In genomic region chr19:7111309-7111708, GRCm38 (mm10) we compare ENCODE assay signal across 26 mouse cellular contexts. TPM values are rescaled to one million over a fixed set of nuclear protein-coding genes. Genes with fewer than 3 reads are reported as not detected.
DNase-seq lines count a peak whose midpoint lies in the region; ATAC-seq lines count a peak whose summit lies in the region.
"Had no signal": no experiment of that assay in that cellular context is flagged by ENCODE, and none has a peak within 500 bp of the region (broad histone marks: within the 10 kb centered on the region; RNA-seq: fewer than 3 reads in every experiment).

No protein-coding gene starts in this region.

- H3K9me3 ChIP-seq in forebrain, embryonic 10.5 days, result no peaks in the 10 kb centered on the region
- H3K9me3 ChIP-seq in forebrain, embryonic 11.5 days (ENCODE audit: control insufficient read depth, low read length), result no peaks in the 10 kb centered on the region
- no peaks in the 10 kb centered on the region for H3K9me3 ChIP-seq in kidney, embryonic 15.5 days (replicated peaks)
- no peaks in the 10 kb centered on the region for H3K9me3 ChIP-seq in neural tube, embryonic 13.5 days
- H3K9me3 ChIP-seq: embryonic facial prominence, embryonic 13.5 days; forebrain, embryonic 12.5 days; G1E; heart, embryonic 12.5 days; hindbrain, embryonic 15.5 days; limb, embryonic 13.5 days; lung, embryonic 15.5 days had no signal

- WGBS in forebrain, embryonic 10.5 days, result 88% methylated on average over 6 of the region's 6 CpGs
- WGBS in forebrain, embryonic 11.5 days, result 88% methylated on average over 6 of the region's 6 CpGs
- WGBS in kidney, embryonic 15.5 days, result 66% methylated on average over 6 of the region's 6 CpGs
- 88% methylated on average over 6 of the region's 6 CpGs for WGBS in neural tube, embryonic 13.5 days

- peaks cover 92% of the 10 kb centered on the region for H3K27me3 ChIP-seq in forebrain, embryonic 10.5 days (ENCODE audit: poor library complexity, severe bottlenecking)
- H3K27me3 ChIP-seq in forebrain, embryonic 11.5 days (ENCODE audit: control insufficient read depth, insufficient read depth, low read length), result no peaks in the 10 kb centered on the region
- peaks cover 61% of the 10 kb centered on the region for H3K27me3 ChIP-seq in kidney, embryonic 15.5 days
- peaks cover 47% of the 10 kb centered on the region for H3K27me3 ChIP-seq in neural tube, embryonic 13.5 days
- H3K27me3 ChIP-seq: heart, embryonic 12.5 days; hindbrain, embryonic 15.5 days; lung, embryonic 15.5 days had no signal

- peaks cover 95% of the 10 kb centered on the region for H3K4me1 ChIP-seq in forebrain, embryonic 10.5 days
- peaks cover 39% of the 10 kb centered on the region for H3K4me1 ChIP-seq in forebrain, embryonic 11.5 days (replicated peaks; ENCODE audit: control insufficient read depth, insufficient read depth, low read length)
- peaks cover 80% of the 10 kb centered on the region for H3K4me1 ChIP-seq in kidney, embryonic 15.5 days
- peaks cover 85% of the 10 kb centered on the region for H3K4me1 ChIP-seq in neural tube, embryonic 13.5 days (replicated peaks)

- no peak overlapping the region for H3K4me3 ChIP-seq in forebrain, embryonic 10.5 days
- no peak overlapping the region for H3K4me3 ChIP-seq in forebrain, embryonic 11.5 days (ENCODE audit: low read depth, low read length)
- no peak overlapping the region for H3K4me3 ChIP-seq in kidney, embryonic 15.5 days (replicated peaks)
- H3K4me3 ChIP-seq in neural tube, embryonic 13.5 days, result no peak overlapping the region
- H3K4me3 ChIP-seq: embryonic facial prominence, embryonic 13.5 days; forebrain, embryonic 12.5 days; heart, embryonic 12.5 days; hindbrain, embryonic 15.5 days; left cerebral cortex, adult 2 months; limb, embryonic 13.5 days; lung, embryonic 15.5 days had no signal

- no peak for ATAC-seq in forebrain, embryonic 11.5 days (replicated peaks; ENCODE audit: low FRiP score)
- no peak for ATAC-seq in kidney, embryonic 15.5 days (replicated peaks; ENCODE audit: low FRiP score)
- ATAC-seq in neural tube, embryonic 13.5 days (ENCODE audit: low read depth), result no peak
- ATAC-seq in CD4-positive, CD25-positive, alpha-beta regulatory T cell, adult 4 months, result no peak

- H3K36me3 ChIP-seq in forebrain, embryonic 10.5 days (replicated peaks), result no peaks in the 10 kb centered on the region
- H3K36me3 ChIP-seq in forebrain, embryonic 11.5 days (ENCODE audit: control insufficient read depth, insufficient read depth, low read length), result no peaks in the 10 kb centered on the region
- H3K36me3 ChIP-seq in kidney, embryonic 15.5 days, result no peaks in the 10 kb centered on the region
- no peaks in the 10 kb centered on the region for H3K36me3 ChIP-seq in neural tube, embryonic 13.5 days
- H3K36me3 ChIP-seq: embryonic facial prominence, embryonic 13.5 days; forebrain, embryonic 12.5 days; G1E; heart, embryonic 12.5 days; hindbrain, embryonic 15.5 days; limb, embryonic 13.5 days; lung, embryonic 15.5 days had no signal

- H3K9ac ChIP-seq in forebrain, embryonic 11.5 days (ENCODE audit: low read length), result no peak overlapping the region
- H3K9ac ChIP-seq in kidney, embryonic 15.5 days, result no peak overlapping the region
- H3K9ac ChIP-seq in neural tube, embryonic 13.5 days, result 0 out of 2 replicates have a peak overlapping the region, but pooled peaks have one; percentile 12
- H3K9ac ChIP-seq: embryonic facial prominence, embryonic 13.5 days; forebrain, embryonic 12.5 days; forebrain, postnatal 0 days; heart, embryonic 12.5 days; hindbrain, embryonic 15.5 days; limb, embryonic 13.5 days; lung, embryonic 15.5 days had no signal

- peak overlapping the region; percentile 31; the same call in 1 of the 2 replicates for H3K27ac ChIP-seq in forebrain, embryonic 10.5 days
- H3K27ac ChIP-seq in forebrain, embryonic 11.5 days (ENCODE audit: low read depth, low read length), result no peak overlapping the region
- H3K27ac ChIP-seq in kidney, embryonic 15.5 days, result peak overlapping the region; percentile 19; the same call in 1 of the 2 replicates
- H3K27ac ChIP-seq in neural tube, embryonic 13.5 days (replicated peaks), result no peak overlapping the region; the same call in 1 of the 2 replicates
- H3K27ac ChIP-seq: forebrain, embryonic 12.5 days; hindbrain, embryonic 15.5 days; kidney, postnatal 0 days; left cerebral cortex, adult 2 months; limb, embryonic 13.5 days; lung, embryonic 15.5 days had no signal

- no peak overlapping the region for H3K4me2 ChIP-seq in forebrain, embryonic 11.5 days (ENCODE audit: low read depth, low read length, severe bottlenecking)
- no peak overlapping the region for H3K4me2 ChIP-seq in kidney, embryonic 15.5 days
- H3K4me2 ChIP-seq in neural tube, embryonic 13.5 days, result no peak overlapping the region
- H3K4me2 ChIP-seq: embryonic facial prominence, embryonic 13.5 days; heart, embryonic 12.5 days; hindbrain, embryonic 15.5 days; liver, embryonic 11.5 days; lung, embryonic 15.5 days had no signal

- DNase-seq in forebrain, embryonic 10.5 days (ENCODE audit: extremely low spot score, low spot score), result no peak
- no peak for DNase-seq in forebrain, embryonic 11.5 days (ENCODE audit: low spot score)
- no peak for DNase-seq in kidney, postnatal 14 days
- no peak for DNase-seq in neural tube, embryonic 10.5 days (ENCODE audit: extremely low spot score, low spot score)
- DNase-seq: adrenal gland, adult 8-10 months; cerebellum, adult 8-10 months; forebrain, postnatal 0 days; gastrocnemius, postnatal 10 days; heart, postnatal 10 days; kidney, adult 18-20 months; retina, postnatal 1 day; right cerebral cortex, postnatal 14 days; thymus, postnatal 14 days had no signal

RNA-seq across cellular contexts. Expression of gene Flrt1, which starts 5.8 kb away (rescaled TPM):
- 4.0 and 4.8 TPM in 2 replicates for polyA plus RNA-seq in forebrain, embryonic 10.5 days (2016; fragmentation: Nextera tagmentation; extraction: Ambion mirVana)
- polyA plus RNA-seq in forebrain, embryonic 11.5 days (2014; fragmentation: Nextera tagmentation; extraction: Ambion mirVana), result 7.7 and 9.0 TPM in 2 replicates
- polyA plus RNA-seq in kidney, embryonic 15.5 days (2015; fragmentation: Nextera tagmentation; extraction: Ambion mirVana), result 4.4 and 5.0 TPM in 2 replicates
- 9.6 and 10.9 TPM in 2 replicates for polyA plus RNA-seq in neural tube, embryonic 13.5 days (2015; fragmentation: Nextera tagmentation; extraction: Ambion mirVana)
- polyA plus RNA-seq in CD4-positive, CD25-positive, alpha-beta regulatory T cell, adult 4 months (2017; shearing (Covaris generic)), result under 1 TPM in 1 of 2 experiments, not detected in 1; 0.22 TPM
- polyA plus RNA-seq: G1E had no signal

RNA-seq across cellular contexts. Expression of gene Macrod1, which starts 54.7 kb away (rescaled TPM):
- polyA plus RNA-seq in forebrain, embryonic 10.5 days (2016; fragmentation: Nextera tagmentation; extraction: Ambion mirVana), result 3.7 and 3.9 TPM in 2 replicates
- polyA plus RNA-seq in forebrain, embryonic 11.5 days (2014; fragmentation: Nextera tagmentation; extraction: Ambion mirVana), result 3.6 and 4.0 TPM in 2 replicates
- 13.9 and 14.8 TPM in 2 replicates for polyA plus RNA-seq in kidney, embryonic 15.5 days (2015; fragmentation: Nextera tagmentation; extraction: Ambion mirVana)
- 4.4 and 5.2 TPM in 2 replicates for polyA plus RNA-seq in neural tube, embryonic 13.5 days (2015; fragmentation: Nextera tagmentation; extraction: Ambion mirVana)
- 1 to 10 TPM in 1 of 2 experiments, not detected in 1; 2.3 TPM for polyA plus RNA-seq in CD4-positive, CD25-positive, alpha-beta regulatory T cell, adult 4 months (2017; shearing (Covaris generic))

Comparison
In these comparisons a context has a peak if more than half of its experiments do, and no peak if none do; other contexts are left out.
1. H3K27ac ChIP-seq: peak in forebrain, embryonic 10.5 days (single experiment) and kidney, embryonic 15.5 days (single experiment); none in forebrain, embryonic 11.5 days (single experiment) and neural tube, embryonic 13.5 days (single experiment).